Mouse (Mus musculus) myocyte (in vitro differentiated cells): ENCODE measurements around the gene Acsm3.

Source experiments
- CEBPB ChIP-seq: IDR thresholded peaks from 2 replicates; pipeline ENCODE4 v1.6.1; 2011; ENCODE audit warnings: mild to moderate bottlenecking, moderate library complexity; ENCODE audit not compliant: poor library complexity, insufficient read depth, severe bottlenecking
- MAX ChIP-seq: IDR thresholded peaks from one replicate; pipeline ENCODE4 v1.6.1; 2011; ENCODE audit warnings: low read depth, mild to moderate bottlenecking, control low read depth
- MYOD1 ChIP-seq, 3 experiments: IDR thresholded peaks; one replicate each; pipeline ENCODE4 v1.6.1; 2011; ENCODE audit warnings: control low read depth in 2 of 3, low read depth in 2 of 3, mild to moderate bottlenecking in 2 of 3, moderate library complexity in 1 of 3; ENCODE audit not compliant: insufficient read length in 2 of 3, control insufficient read depth in 1 of 3
- MYOG ChIP-seq, 3 experiments: IDR thresholded peaks; one replicate each; pipeline ENCODE4 v1.6.1; 2011; ENCODE audit warnings: control low read depth in 2 of 3, low read depth in 2 of 3, mild to moderate bottlenecking in 2 of 3; ENCODE audit not compliant: insufficient read length in 2 of 3, control insufficient read depth in 1 of 3, insufficient read depth in 1 of 3
- POLR2A ChIP-seq: IDR thresholded peaks from one replicate; pipeline ENCODE4 v1.6.1; 2011; ENCODE audit warnings: low read depth, mild to moderate bottlenecking, control low read depth, moderate library complexity; ENCODE audit not compliant: insufficient read length
- POLR2AphosphoS2 ChIP-seq: IDR thresholded peaks from one replicate; pipeline ENCODE4 v1.6.1; 2011; ENCODE audit warnings: low read depth, control low read depth; ENCODE audit not compliant: insufficient read length
- SRF ChIP-seq: IDR thresholded peaks from one replicate; pipeline ENCODE4 v1.6.1; 2011; ENCODE audit warnings: low read depth; ENCODE audit not compliant: control insufficient read depth, insufficient read length
- TCF12 ChIP-seq: IDR thresholded peaks from one replicate; pipeline ENCODE4 v1.6.1; 2011; ENCODE audit warnings: mild to moderate bottlenecking, control low read depth; ENCODE audit not compliant: poor library complexity, insufficient read depth, severe bottlenecking
- TCF3 ChIP-seq: IDR thresholded peaks from one replicate; pipeline ENCODE4 v1.6.1; 2011; ENCODE audit warnings: low read depth, control low read depth; ENCODE audit not compliant: insufficient read length
- USF1 ChIP-seq: IDR thresholded peaks from one replicate; pipeline ENCODE4 v1.6.1; 2011; ENCODE audit warnings: low read depth, mild to moderate bottlenecking, control low read depth, moderate library complexity

DNA sequence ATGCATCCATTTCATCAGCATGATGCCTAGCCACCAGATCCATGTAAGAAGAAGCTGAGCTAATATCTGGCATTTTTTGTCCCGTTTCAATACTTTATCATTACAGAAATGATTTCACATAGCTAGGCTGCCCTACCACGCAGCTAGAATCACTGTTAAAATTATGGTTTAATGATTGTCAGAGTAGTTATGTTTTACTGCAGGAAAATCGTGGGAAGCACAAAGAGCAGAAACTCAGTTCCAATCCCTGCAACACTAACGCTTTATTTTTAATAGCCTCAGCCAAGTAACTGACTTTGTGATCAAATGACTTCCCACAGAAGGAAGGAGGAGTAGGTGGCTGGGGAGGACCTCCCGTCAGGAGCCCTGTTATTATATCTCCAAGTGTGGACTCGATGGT is 6.3 kb downstream of the Acsm3 start:
- TF ChIP-seq TCF12 (no peak), POLR2A (no peak), POLR2AphosphoS2 (no peak), MYOD1 (IDR thresholded peaks at IDR 0.05; ENCODE audit: control insufficient read depth in 1 of 3, insufficient read length in 2 of 3, low read depth in 2 of 3) (no peak), MAX (no peak), MYOG (IDR thresholded peaks at IDR 0.05; ENCODE audit: control insufficient read depth in 1 of 3, insufficient read depth in 1 of 3, insufficient read length in 2 of 3, low read depth in 2 of 3) (no peak), USF1 (no peak), TCF3 (no peak), SRF (no peak), CEBPB (no peak)
